Mouse (Mus musculus) right cerebral cortex, postnatal 10 days (tissue): ENCODE measurements around the gene Slc16a9.
"Not testable (repeated sequence)": the region's sequence is repeated elsewhere in the genome, so short reads cannot be mapped to it uniquely, and the experiment has no call there.

Experiments used
- DNase-seq, 2 experiments: peaks; one replicate each; pipeline ENCODE4 v3.0.0; 2021; ENCODE audit warnings: low spot score in 2 of 2

Gene Slc16a9

DNA sequence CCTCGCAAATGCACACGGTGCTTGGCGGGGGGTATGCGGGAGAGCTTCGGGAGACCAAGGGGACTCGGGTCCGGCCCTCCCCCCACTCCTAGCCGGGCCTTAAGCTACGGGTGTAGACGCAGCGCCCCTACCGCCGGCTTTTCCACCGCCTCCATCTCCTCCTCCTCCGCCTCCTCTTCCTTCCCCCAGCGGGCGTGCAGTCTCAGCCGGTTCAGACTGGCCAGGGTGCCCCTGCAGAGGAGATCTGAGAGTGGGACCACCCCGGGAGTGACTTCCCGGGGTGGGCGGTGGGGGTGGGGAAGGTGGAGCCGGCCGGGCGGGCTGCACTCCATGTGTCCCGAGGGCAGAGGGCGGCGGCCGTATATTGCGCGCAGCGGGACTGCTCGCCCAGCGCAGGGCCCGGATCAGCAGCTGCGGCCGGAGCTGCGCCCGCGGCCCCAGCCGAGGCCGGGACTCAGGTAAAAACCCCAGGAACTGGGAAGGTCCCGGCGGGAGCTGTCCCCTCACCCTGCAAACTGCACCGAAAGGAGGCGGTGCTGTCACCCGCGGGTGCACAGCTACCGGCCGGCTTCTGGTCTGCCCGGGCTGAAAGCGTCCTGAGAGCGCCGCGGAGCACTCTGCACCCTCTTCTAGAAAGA is at the start of gene Slc16a9:
TSS of gene Slc16a9 (plus strand) at position 180 of the 638 bp plus-strand sequence.
- DNase-seq = peak; percentile 57 to 69

DNA sequence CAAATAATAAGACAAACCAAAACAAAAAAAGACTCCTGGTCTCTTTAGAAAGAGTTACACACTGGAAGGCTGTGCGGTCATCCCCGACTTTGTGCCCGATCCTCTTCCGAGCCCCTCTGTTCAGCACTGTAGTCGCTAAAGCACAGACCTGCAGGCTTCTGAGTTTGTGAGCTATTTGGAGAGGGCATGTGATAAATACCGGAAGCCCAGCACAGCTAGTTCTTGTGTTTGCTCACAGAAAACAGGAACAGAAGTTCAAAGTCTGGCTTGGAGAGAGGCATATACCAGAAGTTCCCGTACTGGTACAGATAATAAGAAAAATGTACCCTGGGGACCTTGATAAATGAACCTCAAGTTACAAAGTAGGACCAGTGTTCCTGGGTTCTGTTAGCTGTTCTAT is 49.6 kb upstream of the Slc16a9 start:
- DNase-seq = no peak

GRCm38 (mm10) chr10:70195786-70196185 is 49.1 kb upstream of the Slc16a9 start:
- no peak for DNase-seq

DNA sequence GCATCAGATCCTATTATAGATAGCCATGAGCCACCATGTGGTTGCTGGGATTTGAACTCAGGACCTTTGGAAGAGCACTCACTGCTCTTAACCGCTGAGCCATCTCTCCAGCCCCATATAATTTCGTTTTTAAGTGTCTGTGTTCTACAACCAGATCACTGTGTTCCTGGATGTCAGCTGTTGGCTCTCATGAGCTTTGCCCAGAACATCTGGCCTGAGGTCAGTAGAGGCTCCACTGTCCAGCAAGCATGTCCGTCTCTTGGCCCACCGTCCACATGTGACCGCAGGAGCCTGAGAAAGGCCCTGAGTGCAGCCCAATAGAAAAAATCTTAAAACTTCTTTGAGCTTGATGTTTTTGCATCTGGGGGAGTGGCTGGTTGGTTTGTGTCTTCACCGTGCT is 48.2 kb upstream of the Slc16a9 start:
- no peak for DNase-seq

DNA sequence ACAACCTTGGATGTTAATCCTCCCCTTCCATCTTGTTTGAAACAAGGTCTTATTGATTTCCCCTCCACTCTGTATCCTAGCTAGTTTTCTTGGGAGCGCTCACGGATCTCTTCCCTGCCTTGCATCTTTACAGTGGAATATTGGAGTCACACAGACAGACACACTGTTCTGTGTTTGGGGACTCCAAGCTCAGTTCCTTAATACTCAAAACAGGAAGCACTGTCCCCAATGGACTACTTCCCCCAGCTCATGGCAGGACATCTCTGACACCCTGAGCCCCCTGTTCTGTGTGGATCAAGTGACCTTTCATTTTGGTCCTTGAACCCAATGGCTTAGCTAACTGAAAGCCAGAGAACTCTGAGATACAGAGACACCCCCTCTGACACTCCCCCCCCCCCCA is 47.3 kb upstream of the Slc16a9 start:
- no peak for DNase-seq

GRCm38 (mm10) chr10:70198012-70198411 is 46.9 kb upstream of the Slc16a9 start:
- DNase-seq = no peak

DNA sequence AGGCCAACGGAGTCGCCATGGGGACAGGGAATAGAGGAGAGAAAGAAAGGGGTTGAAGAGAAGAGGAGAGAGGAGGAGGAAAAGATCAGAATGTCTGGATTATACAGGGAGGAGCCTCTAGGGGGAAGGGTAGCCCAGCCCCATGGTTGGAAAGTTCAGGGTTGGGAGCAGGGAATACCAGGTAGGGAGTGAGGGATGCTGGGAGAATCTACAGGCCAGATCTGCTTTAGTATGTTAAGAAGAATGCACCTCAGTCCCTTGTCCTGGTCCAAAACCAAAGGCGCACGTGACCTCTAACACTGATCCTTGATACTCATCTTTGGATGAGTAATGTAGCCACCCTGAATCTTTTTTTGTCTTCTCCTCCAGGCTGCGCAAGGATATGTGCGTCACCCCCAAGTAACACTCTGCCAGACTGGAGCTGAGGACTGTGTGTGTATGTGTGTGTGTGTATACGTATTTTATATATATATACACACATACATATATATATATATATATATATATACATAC is 45.9 kb upstream of the Slc16a9 start:
- DNase-seq = no peak

DNA sequence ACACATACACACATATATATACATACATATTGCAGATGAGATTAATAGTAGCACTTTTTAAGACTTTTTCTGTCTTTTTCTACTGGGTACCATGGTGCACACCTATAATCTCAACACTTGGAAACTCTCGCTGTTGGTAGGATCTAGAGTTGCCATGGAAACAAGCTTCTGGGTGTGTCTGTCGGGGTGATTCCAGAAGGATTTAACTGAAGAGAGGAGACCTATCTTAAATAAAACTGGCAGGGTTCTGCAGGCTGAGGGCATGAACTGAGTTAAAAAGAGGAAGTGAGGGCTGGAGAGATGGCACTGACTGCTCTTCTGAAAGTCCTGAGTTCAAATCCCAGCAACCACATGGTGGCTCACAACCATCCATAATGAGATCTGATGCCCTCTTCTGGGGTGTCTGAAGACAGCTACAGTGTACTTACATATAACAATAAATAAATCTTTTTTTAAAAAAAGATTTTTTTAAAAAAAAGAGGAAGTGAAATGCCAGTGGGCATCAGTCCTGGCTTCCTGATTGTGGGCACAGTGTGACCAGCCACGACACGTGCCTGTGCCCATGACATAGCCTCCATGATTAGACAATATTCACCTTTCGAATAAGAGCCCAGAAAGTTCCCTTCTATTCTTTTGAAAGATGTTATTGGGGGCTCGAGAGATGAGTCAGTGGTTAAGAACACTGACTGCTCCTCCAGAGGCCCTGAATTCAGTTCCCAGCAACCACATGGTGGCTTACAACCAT is 45.3 kb upstream of the Slc16a9 start:
- no peak for DNase-seq

GRCm38 (mm10) chr10:70200889-70201500 is 43.9 kb upstream of the Slc16a9 start:
- DNase-seq = no peak

- no peak for DNase-seq
Measured at GRCm38 (mm10) chr10:70204505-70205399, 40.1 kb upstream of the Slc16a9 start, which contains the start of gene Mrln. Gene Mrln, plus strand, starts transcription at chr10:70204664.

GRCm38 (mm10) chr10:70211281-70211680 is 33.6 kb upstream of the Slc16a9 start:
- DNase-seq = no peak

GRCm38 (mm10) chr10:70220971-70221370 is 23.9 kb upstream of the Slc16a9 start:
- DNase-seq = no peak

DNA sequence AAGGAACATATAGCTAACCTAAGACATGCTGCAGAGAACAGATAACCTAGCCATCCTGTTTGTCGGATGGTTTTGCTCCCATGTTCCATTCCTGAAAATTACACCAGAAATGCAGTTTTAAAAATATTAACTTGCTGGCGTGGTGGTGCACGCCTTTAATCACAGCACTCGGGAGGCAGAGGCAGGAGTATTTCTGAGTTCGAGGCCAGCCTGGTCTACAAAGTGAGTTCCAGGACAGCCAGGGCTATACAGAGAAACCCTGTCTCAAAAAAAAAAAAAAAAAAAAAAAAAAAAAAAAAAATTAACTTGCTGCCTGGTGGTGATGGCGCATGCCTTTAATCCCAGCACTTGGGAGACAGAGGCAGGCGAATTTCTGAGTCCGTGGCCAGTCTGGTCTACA is 22.7 kb upstream of the Slc16a9 start:
- not testable (repeated sequence) for DNase-seq

GRCm38 (mm10) chr10:70224571-70224970 is 20.3 kb upstream of the Slc16a9 start:
- no peak for DNase-seq

DNA sequence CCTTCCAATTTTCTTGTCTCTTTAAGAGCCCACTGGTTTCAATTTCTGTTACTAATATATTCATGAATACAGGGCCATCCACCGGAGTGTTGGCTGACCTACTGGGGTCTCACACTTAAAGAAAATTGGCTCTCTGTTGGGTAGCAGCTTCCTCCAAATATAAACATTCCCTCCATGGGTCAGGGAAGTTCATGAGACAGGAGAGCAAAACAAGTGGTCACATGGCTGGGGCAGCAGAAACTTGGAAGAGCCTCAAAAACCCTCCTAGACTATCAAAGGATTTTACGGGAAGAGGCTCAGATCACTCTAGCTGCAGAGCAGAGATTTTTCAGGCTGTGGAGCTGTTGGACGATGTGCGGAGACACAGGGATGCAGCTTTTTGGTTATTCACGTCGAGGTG is 19.1 kb upstream of the Slc16a9 start:
- no peak for DNase-seq

DNA sequence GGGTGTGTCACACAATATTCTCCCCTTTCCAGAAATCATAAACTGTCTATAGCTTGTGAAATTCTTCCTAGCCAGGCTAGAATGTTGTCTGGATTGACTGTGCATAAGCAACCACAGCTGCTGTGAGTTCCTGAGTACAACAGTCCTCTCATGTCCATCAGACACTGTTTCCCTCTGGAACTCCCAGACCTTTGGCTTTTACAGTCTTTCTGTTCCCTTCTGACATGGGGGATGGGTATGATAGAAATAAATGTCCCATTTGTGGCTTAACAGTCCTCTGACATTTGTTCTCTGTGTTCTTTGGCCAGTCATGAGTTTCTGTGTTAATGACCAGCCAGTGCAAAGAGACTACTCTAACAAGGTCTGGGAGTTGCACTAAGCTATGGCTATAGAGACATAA is 18.3 kb upstream of the Slc16a9 start:
- no peak for DNase-seq

- DNase-seq = no peak
Measured at GRCm38 (mm10) chr10:70230352-70230751, 14.5 kb upstream of the Slc16a9 start.

GRCm38 (mm10) chr10:70237936-70238335 is 7.0 kb upstream of the Slc16a9 start:
- DNase-seq = no peak

- DNase-seq = no peak
Measured at GRCm38 (mm10) chr10:70242751-70243444, 2.0 kb upstream of the Slc16a9 start.

- DNase-seq = no peak
Measured at GRCm38 (mm10) chr10:70245559-70245945, 652 bp downstream of the Slc16a9 start.

- DNase-seq = no peak
Measured at GRCm38 (mm10) chr10:70246076-70246475, 1.2 kb downstream of the Slc16a9 start.
